Comparison of ENCODE assay signal across 8 mouse cellular contexts in genomic region chr11:120252843-120253645, GRCm38 (mm10). TPM values are rescaled to one million over a fixed set of nuclear protein-coding genes. Genes with fewer than 3 reads are reported as not detected.
DNase-seq lines count a peak whose midpoint lies in the region; ATAC-seq and TF ChIP-seq lines count a peak whose summit lies in the region.

No protein-coding gene starts in this region.

- WGBS in heart, embryonic 15.5 days = 45% methylated on average over 12 of the region's 12 CpGs
- WGBS in limb, embryonic 11.5 days = 52% methylated on average over 12 of the region's 12 CpGs

- peak; percentile 45 for DNase-seq in cerebellum, adult 9-10 months
- no peak for DNase-seq in cerebellum, adult 11 months
- DNase-seq in R1 (ENCODE audit: low read depth, low spot score) = peak; percentile 99
- no peak for DNase-seq in limb, embryonic 11.5 days (ENCODE audit: low spot score)
- no peak for DNase-seq in left cerebral cortex, adult 2 months (ENCODE audit: extremely low spot score in 1 of 2, low spot score in 2 of 2)
- DNase-seq in spleen, postnatal 14 days (ENCODE audit: low spot score in 2 of 2) = no peak
- DNase-seq in urinary bladder, adult 18-20 months (ENCODE audit: low spot score in 2 of 2) = no peak

- H3K9ac ChIP-seq in heart, embryonic 15.5 days = 0 out of 2 replicates have a peak overlapping the region, but pooled peaks have one; percentile 6
- H3K9ac ChIP-seq in limb, embryonic 11.5 days (ENCODE audit: low read length) = no peak overlapping the region

- H3K36me3 ChIP-seq in heart, embryonic 15.5 days = no peaks in the 10 kb centered on the region
- H3K36me3 ChIP-seq in limb, embryonic 11.5 days (ENCODE audit: control insufficient read depth, insufficient read depth, low read length) = no peaks in the 10 kb centered on the region

- peak overlapping the region; percentile 63 for H3K27ac ChIP-seq in heart, embryonic 15.5 days
- peak overlapping the region; percentile 51; the same call in 1 of the 2 replicates for H3K27ac ChIP-seq in limb, embryonic 11.5 days (replicated peaks; ENCODE audit: low read depth, low read length)
- no peak overlapping the region for H3K27ac ChIP-seq in left cerebral cortex, adult 2 months

- H3K4me2 ChIP-seq in heart, embryonic 15.5 days = peak overlapping the region; percentile 15; the same call in 1 of the 2 replicates
- no peak overlapping the region for H3K4me2 ChIP-seq in limb, embryonic 11.5 days (ENCODE audit: low read depth, severe bottlenecking)

- ATAC-seq in heart, embryonic 15.5 days (replicated peaks; ENCODE audit: insufficient number of reproducible peaks, insufficient read depth, low FRiP score, low read depth) = peak; percentile 24; the same call in 1 of the 2 replicates
- ATAC-seq in limb, embryonic 11.5 days (ENCODE audit: insufficient number of reproducible peaks, low FRiP score, low TSS enrichment, low read depth) = no peak

- H3K4me3 ChIP-seq in heart, embryonic 15.5 days = no peak overlapping the region
- H3K4me3 ChIP-seq in limb, embryonic 11.5 days (ENCODE audit: low read depth, low read length) = no peak overlapping the region
- H3K4me3 ChIP-seq in left cerebral cortex, adult 2 months = no peak overlapping the region

- H3K27me3 ChIP-seq in heart, embryonic 15.5 days = no peaks in the 10 kb centered on the region
- H3K27me3 ChIP-seq in limb, embryonic 11.5 days (ENCODE audit: control insufficient read depth, insufficient read depth, low read length) = no peaks in the 10 kb centered on the region

- TF ChIP-seq CTCF in left cerebral cortex, adult 2 months (IDR thresholded peaks at IDR 0.05) = no peak

- H3K9me3 ChIP-seq in heart, embryonic 15.5 days (replicated peaks) = no peaks in the 10 kb centered on the region
- no peaks in the 10 kb centered on the region for H3K9me3 ChIP-seq in limb, embryonic 11.5 days (ENCODE audit: control insufficient read depth, low read length)

- intact Hi-C loops in left cerebral cortex, adult 2 months (cut with DNase I) = no loop called here

- H3K4me1 ChIP-seq in heart, embryonic 15.5 days (replicated peaks) = peaks cover 96% of the 10 kb centered on the region
- H3K4me1 ChIP-seq in limb, embryonic 11.5 days (ENCODE audit: control insufficient read depth, insufficient read depth, low read length) = peaks cover 75% of the 10 kb centered on the region

RNA-seq across cellular contexts. Expression of gene Bahcc1, which starts 20.3 kb away (rescaled TPM):
- 4.2 and 5.7 TPM in 2 replicates for polyA plus RNA-seq in heart, embryonic 15.5 days (2015; fragmentation: Nextera tagmentation; extraction: Ambion mirVana)
- 24.9 and 27.6 TPM in 2 replicates for polyA plus RNA-seq in limb, embryonic 11.5 days (2014; fragmentation: Nextera tagmentation; extraction: Ambion mirVana)
- 10 to 100 TPM; 20.6 to 21.3 TPM for total RNA-seq in left cerebral cortex, adult 2 months (2021)

Comparison
In these comparisons a context has a peak if more than half of its experiments do, and no peak if none do; other contexts are left out.
1. DNase-seq: peak in cerebellum, adult 9-10 months (single experiment) and R1 (single experiment); none in cerebellum, adult 11 months (single experiment), limb, embryonic 11.5 days (single experiment), left cerebral cortex, adult 2 months (0 of 2), spleen, postnatal 14 days (0 of 2) and urinary bladder, adult 18-20 months (0 of 2).